Mouse (Mus musculus): ENCODE data around the gene Tnk2.
A peak's percentile ranks its signal among the peaks of the same experiment; 100 is the strongest.

Gene Tnk2

GRCm38 (mm10) chr16:32712202-32712601 lies 68.5 kb downstream of the Tnk2 start:
- DNase-seq (ENCODE audit: low spot score) = no peak

- DNase-seq (ENCODE audit: low spot score) = no peak
Observed at GRCm38 (mm10) chr16:32713556-32713955, 69.9 kb downstream of the Tnk2 start.

GRCm38 (mm10) chr16:32715364-32715763 lies 71.7 kb downstream of the Tnk2 start:
- no peak for DNase-seq (ENCODE audit: low spot score)

GRCm38 (mm10) chr16:32723163-32723562 lies 79.5 kb downstream of the Tnk2 start:
- no peak for DNase-seq (ENCODE audit: low spot score)

GRCm38 (mm10) chr16:32723767-32724166 lies 80.1 kb downstream of the Tnk2 start:
- DNase-seq (ENCODE audit: low spot score) = no peak

GRCm38 (mm10) chr16:32724259-32724658 lies 80.6 kb downstream of the Tnk2 start:
- DNase-seq (ENCODE audit: low spot score) = no peak

- no peak for DNase-seq (ENCODE audit: low spot score)
Observed at GRCm38 (mm10) chr16:32726501-32726900, 82.8 kb downstream of the Tnk2 start.

GRCm38 (mm10) chr16:32728240-32728639 lies 84.6 kb downstream of the Tnk2 start:
- peak; percentile 13 for DNase-seq (ENCODE audit: low spot score)

- DNase-seq (ENCODE audit: low spot score) = no peak
Observed at GRCm38 (mm10) chr16:32728730-32729129, 85.1 kb downstream of the Tnk2 start.

Measured in MN1 (cell line).